Mouse (Mus musculus): ENCODE measurements around the gene Abcb8.

Abcb8 gene

DNA sequence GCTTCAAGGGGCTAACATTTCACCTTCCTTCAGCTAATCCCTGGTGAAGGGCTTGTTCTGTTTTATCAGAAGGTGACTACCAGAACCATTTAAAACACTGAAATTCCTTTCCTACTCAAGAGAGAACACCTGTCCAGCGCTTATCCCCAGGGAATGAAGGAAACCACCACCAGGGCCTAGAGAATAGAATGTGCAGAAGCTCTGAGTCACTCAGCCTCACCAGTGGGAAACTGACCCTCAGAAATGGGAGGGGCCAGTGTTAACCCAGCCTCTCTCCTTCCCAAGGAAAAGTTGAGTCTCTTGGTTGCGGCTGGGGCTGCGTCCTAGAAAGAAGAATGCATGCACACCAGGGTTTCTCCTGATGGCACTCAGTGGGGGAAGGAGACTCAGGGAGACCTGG, 61.6 kb downstream of the Abcb8 start:
- DNase-seq (ENCODE audit: low spot score): no peak

DNA sequence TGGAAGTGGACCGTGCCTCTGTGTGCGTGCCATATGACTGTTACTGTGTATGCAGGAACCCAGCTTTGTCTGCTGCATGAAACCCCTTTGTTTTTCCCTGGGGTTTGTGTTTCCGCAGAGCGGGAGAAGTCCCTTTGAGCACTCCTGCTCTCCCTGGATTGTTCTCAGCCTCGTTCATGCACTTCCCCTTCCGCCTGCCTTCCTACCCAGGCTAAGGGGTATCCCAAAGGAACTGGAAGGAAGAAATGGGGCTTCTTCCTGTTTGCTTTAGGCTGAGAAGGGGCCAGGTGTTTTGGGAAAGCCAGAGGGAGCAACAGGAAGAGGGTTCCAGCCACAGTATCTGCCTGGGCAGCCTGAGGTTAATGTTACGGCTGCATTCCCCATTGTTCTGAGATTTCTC, 62.1 kb downstream of the Abcb8 start:
- DNase-seq (ENCODE audit: low spot score): no peak

All from spleen, adult 12 weeks (tissue).